Mouse (Mus musculus) C2C12 (cell line): Measurements from ENCODE around the gene Bpgm. TPM values are rescaled to one million over a fixed set of nuclear protein-coding genes. Genes with fewer than 3 reads are reported as not detected.

Source experiments
- H3K27me3 ChIP-seq: one replicate; pipeline ENCODE4 v1.6.1; 2011; ENCODE audit not compliant: control insufficient read depth, insufficient read depth, insufficient read length
- H3K36me3 ChIP-seq: one replicate; pipeline ENCODE4 v1.6.1; 2011; ENCODE audit not compliant: control insufficient read depth, insufficient read depth
- H3K4me3 ChIP-seq: one replicate; pipeline ENCODE4 v1.5.1; 2011; ENCODE audit warnings: mild to moderate bottlenecking, control low read depth; ENCODE audit not compliant: poor library complexity, insufficient read depth, severe bottlenecking
- H3K79me2 ChIP-seq: one replicate; pipeline ENCODE4 v1.6.1; 2011; ENCODE audit not compliant: control insufficient read depth, insufficient read depth
- H3K79me3 ChIP-seq: one replicate; pipeline ENCODE4 v1.6.1; 2011; ENCODE audit warnings: low read depth, control low read depth
- H3ac ChIP-seq: one replicate; pipeline ENCODE3; 2011; ENCODE audit warnings: low read depth; ENCODE audit not compliant: control insufficient read depth, insufficient read length
- CEBPB ChIP-seq: IDR thresholded peaks from one replicate; pipeline ENCODE4 v1.6.1; 2011; ENCODE audit warnings: low read depth, mild to moderate bottlenecking, control low read depth, moderate library complexity
- CTCF ChIP-seq: IDR thresholded peaks from one replicate; pipeline ENCODE4 v1.5.1; 2011; ENCODE audit not compliant: control insufficient read depth, insufficient read depth, insufficient read length
- FOSL1 ChIP-seq: IDR thresholded peaks from one replicate; pipeline ENCODE4 v1.8.0; 2011; ENCODE audit warnings: mild to moderate bottlenecking, low read length; ENCODE audit not compliant: poor library complexity, insufficient read depth, severe bottlenecking
- MAX ChIP-seq: IDR thresholded peaks from one replicate; pipeline ENCODE4 v1.6.1; 2011; ENCODE audit warnings: mild to moderate bottlenecking, control low read depth
- MYOD1 ChIP-seq: IDR thresholded peaks from one replicate; pipeline ENCODE4 v1.6.1; 2011; ENCODE audit warnings: low read depth; ENCODE audit not compliant: control insufficient read depth, insufficient read length
- MYOG ChIP-seq: IDR thresholded peaks from one replicate; pipeline ENCODE4 v1.6.1; 2011; ENCODE audit not compliant: control insufficient read depth, insufficient read length; ENCODE audit errors: extremely low read depth
- USF1 ChIP-seq: IDR thresholded peaks from one replicate; pipeline ENCODE4 v1.6.1; 2011; ENCODE audit warnings: low read depth, mild to moderate bottlenecking, control low read depth, moderate library complexity
- polyA plus RNA-seq: library from polyadenylated mRNA; unstranded; fragments of >200 nt; fragmentation: generic; extraction: Trizol; gene quantifications from one replicate; pipeline ENCODE4 v1.2.1, GENCODE M21; 2012; ENCODE audit warnings: missing spikeins

Bpgm gene
- polyA plus RNA-seq, 1 experiment, result 16.1 TPM

GRCm38 (mm10) chr6:34552489-34553157, 76.6 kb downstream of the Bpgm start:
- Histone ChIP-seq H3K4me3 (no peak overlapping the region), H3K79me3 (no peaks in the 10 kb centered on the region)
- TF ChIP-seq USF1 (no peak), MYOG (no peak), CEBPB (no peak), MYOD1 (no peak), FOSL1 (no peak), CTCF (no peak), MAX (no peak)

DNA sequence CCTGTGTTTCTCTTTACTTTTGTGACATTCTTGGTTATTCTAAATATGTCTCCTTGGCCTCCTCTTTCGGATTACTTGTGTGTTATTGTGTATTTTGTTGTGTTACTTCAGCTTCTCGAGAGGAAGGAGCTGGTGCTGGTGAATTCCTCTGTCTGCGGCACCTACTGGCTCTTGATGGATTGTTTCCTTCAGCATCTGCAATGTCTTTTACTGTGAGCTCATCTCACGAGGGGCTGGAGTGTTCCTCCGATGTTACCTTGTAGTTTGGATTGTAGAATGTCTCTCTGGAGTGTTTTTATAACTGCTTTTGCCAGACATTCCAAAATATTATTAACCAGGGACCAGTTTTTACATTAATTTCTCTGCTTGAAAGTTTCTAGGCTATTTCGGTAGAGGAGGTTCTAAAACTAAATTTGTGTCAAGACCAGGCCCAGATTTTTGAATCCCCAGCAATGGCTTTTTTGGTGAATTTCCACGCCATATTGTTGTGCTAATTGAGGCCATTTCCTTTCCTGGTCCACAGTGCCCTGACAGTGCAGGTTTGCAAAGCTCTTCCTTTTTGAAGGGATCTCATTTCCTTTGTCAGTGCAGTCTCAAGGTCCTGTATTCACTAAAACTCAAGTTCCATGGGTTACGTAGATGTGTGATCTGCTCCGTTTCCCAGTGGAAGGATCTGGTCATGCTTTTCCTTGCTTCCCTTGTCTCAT, 78.4 kb downstream of the Bpgm start:
- TF ChIP-seq MYOD1 (no peak), CEBPB (no peak), FOSL1 (no peak), USF1 (no peak), MAX (no peak), MYOG (no peak)
- Histone ChIP-seq H3K79me3 (no peaks in the 10 kb centered on the region), H3K4me3 (no peak overlapping the region), H3K36me3 (no peaks in the 10 kb centered on the region), H3ac (no peak overlapping the region), H3K27me3 (no peaks in the 10 kb centered on the region), H3K79me2 (no peaks in the 10 kb centered on the region)

More at GRCm38 (mm10) chr6:34552489-34553157, 76.6 kb downstream of the Bpgm start:
- Histone ChIP-seq H3K36me3 (no peaks in the 10 kb centered on the region), H3K79me2 (no peaks in the 10 kb centered on the region), H3ac (no peak overlapping the region), H3K27me3 (no peaks in the 10 kb centered on the region)

Other genes starting within 250 kb of the Bpgm start
- gene Akr1b3, start 158.7 kb upstream of the Bpgm start, polyA plus RNA-seq, result 455 TPM
- 95.1 TPM for gene Akr1b8, start 122.1 kb upstream of the Bpgm start, polyA plus RNA-seq
- 15.3 TPM for gene Akr1b10, start 92.0 kb upstream of the Bpgm start, polyA plus RNA-seq
- 0.02 TPM for gene Akr1b7, start 63.9 kb upstream of the Bpgm start, polyA plus RNA-seq
- gene Cald1, start 122.3 kb downstream of the Bpgm start, polyA plus RNA-seq, result 180 TPM